Mouse (Mus musculus): Measurements from ENCODE around the gene Pip4k2b. TPM values are rescaled to one million over a fixed set of nuclear protein-coding genes. Genes with fewer than 3 reads are reported as not detected.
A peak's percentile ranks its signal among the peaks of the same experiment; 100 is the strongest.

Pip4k2b gene
- polyA plus RNA-seq, 1 experiment from 2014 or later = 0.86 TPM

- peak; percentile 63 for ATAC-seq
- Histone ChIP-seq H3K27me3 (replicated peaks; ENCODE audit: insufficient read depth, low read length) (no peaks in the 10 kb centered on the region), H3K4me2 (replicated peaks; ENCODE audit: low read depth, low read length) (no peak overlapping the region), H3K9ac (replicated peaks; ENCODE audit: low read depth) (no peak overlapping the region), H3K4me1 (ENCODE audit: insufficient read depth, low read depth, low read length) (no peaks in the 10 kb centered on the region), H3K4me3 (ENCODE audit: low read depth, low read length) (no peak overlapping the region), H3K9me3 (ENCODE audit: low read length) (no peaks in the 10 kb centered on the region), H3K27ac (ENCODE audit: low read length) (no peak overlapping the region), H3K36me3 (ENCODE audit: insufficient read depth, low read length) (peaks cover 48% of the 10 kb centered on the region)
- TF ChIP-seq EP300 (IDR thresholded peaks at IDR 0.05) = no peak
- TF ChIP-seq CTCF (IDR thresholded peaks at IDR 0.05) = no peak
- peak; percentile 26 for DNase-seq (ENCODE audit: low spot score)
- 54% methylated on average over 7 of the region's 7 CpGs for WGBS
These were observed 20.8 kb downstream of the Pip4k2b start for GRCm38 (mm10) chr11:97723709-97724108.

- Histone ChIP-seq H3K9ac (replicated peaks; ENCODE audit: low read depth) (no peak overlapping the region), H3K4me3 (ENCODE audit: low read depth, low read length) (no peak overlapping the region), H3K27me3 (replicated peaks; ENCODE audit: insufficient read depth, low read length) (no peaks in the 10 kb centered on the region), H3K36me3 (ENCODE audit: insufficient read depth, low read length) (peaks cover 45% of the 10 kb centered on the region), H3K4me2 (replicated peaks; ENCODE audit: low read depth, low read length) (no peak overlapping the region), H3K9me3 (ENCODE audit: low read length) (no peaks in the 10 kb centered on the region), H3K27ac (ENCODE audit: low read length) (no peak overlapping the region), H3K4me1 (ENCODE audit: insufficient read depth, low read depth, low read length) (no peaks in the 10 kb centered on the region)
- WGBS = 88% methylated on average over 4 of the region's 4 CpGs
- no peak for ATAC-seq
- no peak for TF ChIP-seq CTCF (IDR thresholded peaks at IDR 0.05)
- TF ChIP-seq EP300 (IDR thresholded peaks at IDR 0.05) = no peak
- no peak for DNase-seq (ENCODE audit: low spot score)
These were observed 23.2 kb downstream of the Pip4k2b start for GRCm38 (mm10) chr11:97721338-97721737.

GRCm38 (mm10) chr11:97719041-97719440, 25.5 kb downstream of the Pip4k2b start:
- no peak overlapping the region for H3K4me3 ChIP-seq (ENCODE audit: low read depth, low read length)
- 81% methylated on average over 4 of the region's 4 CpGs for WGBS
- TF ChIP-seq EP300 (IDR thresholded peaks at IDR 0.05) (no peak), CTCF (IDR thresholded peaks at IDR 0.05) (no peak)
- H3K4me1 ChIP-seq (ENCODE audit: insufficient read depth, low read depth, low read length) = no peaks in the 10 kb centered on the region
- DNase-seq (ENCODE audit: low spot score) (no peak), ATAC-seq (no peak)
- H3K36me3 ChIP-seq (ENCODE audit: insufficient read depth, low read length) = peaks cover 36% of the 10 kb centered on the region
- H3K9me3 ChIP-seq (ENCODE audit: low read length) = no peaks in the 10 kb centered on the region
- no peak overlapping the region for H3K9ac ChIP-seq (replicated peaks; ENCODE audit: low read depth)
- no peak overlapping the region for H3K4me2 ChIP-seq (replicated peaks; ENCODE audit: low read depth, low read length)
- H3K27ac ChIP-seq (ENCODE audit: low read length) = no peak overlapping the region
- no peaks in the 10 kb centered on the region for H3K27me3 ChIP-seq (replicated peaks; ENCODE audit: insufficient read depth, low read length)

- no peaks in the 10 kb centered on the region for H3K4me1 ChIP-seq (ENCODE audit: insufficient read depth, low read depth, low read length)
- TF ChIP-seq CTCF (IDR thresholded peaks at IDR 0.05) = no peak
- TF ChIP-seq EP300 (IDR thresholded peaks at IDR 0.05) = no peak
- 0 out of 2 replicates have a peak, but pooled peaks have one; percentile 10 for ATAC-seq
- no peaks in the 10 kb centered on the region for H3K9me3 ChIP-seq (ENCODE audit: low read length)
- H3K4me3 ChIP-seq (ENCODE audit: low read depth, low read length) = no peak overlapping the region
- peaks cover 34% of the 10 kb centered on the region for H3K36me3 ChIP-seq (ENCODE audit: insufficient read depth, low read length)
- 60% methylated on average over 14 of the region's 15 CpGs for WGBS
- no peaks in the 10 kb centered on the region for H3K27me3 ChIP-seq (replicated peaks; ENCODE audit: insufficient read depth, low read length)
- no peak overlapping the region for H3K27ac ChIP-seq (ENCODE audit: low read length)
- no peak overlapping the region for H3K4me2 ChIP-seq (replicated peaks; ENCODE audit: low read depth, low read length)
- DNase-seq (ENCODE audit: low spot score) = peak; percentile 26
- H3K9ac ChIP-seq (replicated peaks; ENCODE audit: low read depth) = no peak overlapping the region
These were observed 26.1 kb downstream of the Pip4k2b start for GRCm38 (mm10) chr11:97718281-97718860.

GRCm38 (mm10) chr11:97717369-97718280, 26.9 kb downstream of the Pip4k2b start:
- Histone ChIP-seq H3K27me3 (replicated peaks; ENCODE audit: insufficient read depth, low read length) (no peaks in the 10 kb centered on the region), H3K4me2 (replicated peaks; ENCODE audit: low read depth, low read length) (no peak overlapping the region), H3K9me3 (ENCODE audit: low read length) (no peaks in the 10 kb centered on the region), H3K4me3 (ENCODE audit: low read depth, low read length) (no peak overlapping the region), H3K9ac (replicated peaks; ENCODE audit: low read depth) (no peak overlapping the region), H3K4me1 (ENCODE audit: insufficient read depth, low read depth, low read length) (no peaks in the 10 kb centered on the region), H3K36me3 (ENCODE audit: insufficient read depth, low read length) (peaks cover 31% of the 10 kb centered on the region), H3K27ac (ENCODE audit: low read length) (no peak overlapping the region)
- no peak for TF ChIP-seq EP300 (IDR thresholded peaks at IDR 0.05)
- no peak for TF ChIP-seq CTCF (IDR thresholded peaks at IDR 0.05)
- no peak for DNase-seq (ENCODE audit: low spot score)
- no peak for ATAC-seq
- WGBS = 79% methylated on average over 26 of the region's 26 CpGs

GRCm38 (mm10) chr11:97716021-97716420, 28.5 kb downstream of the Pip4k2b start:
- no peaks in the 10 kb centered on the region for H3K9me3 ChIP-seq (ENCODE audit: low read length)
- H3K9ac ChIP-seq (replicated peaks; ENCODE audit: low read depth) = no peak overlapping the region
- no peaks in the 10 kb centered on the region for H3K27me3 ChIP-seq (replicated peaks; ENCODE audit: insufficient read depth, low read length)
- no peak overlapping the region for H3K4me3 ChIP-seq (ENCODE audit: low read depth, low read length)
- H3K4me2 ChIP-seq (replicated peaks; ENCODE audit: low read depth, low read length) = no peak overlapping the region
- no peak overlapping the region for H3K27ac ChIP-seq (ENCODE audit: low read length)
- no peak for DNase-seq (ENCODE audit: low spot score)
- TF ChIP-seq EP300 (IDR thresholded peaks at IDR 0.05) = no peak
- TF ChIP-seq CTCF (IDR thresholded peaks at IDR 0.05) = no peak
- H3K4me1 ChIP-seq (ENCODE audit: insufficient read depth, low read depth, low read length) = no peaks in the 10 kb centered on the region
- 91% methylated on average over 8 of the region's 8 CpGs for WGBS
- H3K36me3 ChIP-seq (ENCODE audit: insufficient read depth, low read length) = peaks cover 28% of the 10 kb centered on the region
- no peak for ATAC-seq

All from lung, postnatal 0 days (tissue).